Mouse (Mus musculus) forebrain, postnatal 0 days (tissue): ENCODE measurements around the gene Ifnk. TPM values are rescaled to one million over a fixed set of nuclear protein-coding genes. Genes with fewer than 3 reads are reported as not detected.

Experiments used
- ATAC-seq: fragments of 200-750 bp; cut with Nextera tagmentation; 2 replicates; pipeline ENCODE4 v1.8.0; 2017; ENCODE audit warnings: mild to moderate bottlenecking, moderate library complexity
- DNase-seq: peaks from one replicate; pipeline ENCODE4 v3.0.0-alpha.2; 2015
- H3K27ac ChIP-seq: fragments of 300-500 bp; sonication (generic); 2 replicates; pipeline ENCODE4 v1.5.1; 2014; ENCODE audit warnings: low read depth, mild to moderate bottlenecking, antibody characterized with exemption, low read length, moderate library complexity, mixed read lengths
- H3K27me3 ChIP-seq: fragments of 300-500 bp; sonication (generic); 2 replicates; pipeline ENCODE4 v1.6.1; 2014; ENCODE audit warnings: mild to moderate bottlenecking, low read length, mixed read lengths; ENCODE audit not compliant: insufficient read depth
- H3K36me3 ChIP-seq: fragments of 300-500 bp; sonication (generic); 2 replicates; pipeline ENCODE4 v1.6.1; 2014; ENCODE audit warnings: mild to moderate bottlenecking, moderate library complexity; ENCODE audit not compliant: insufficient read depth
- H3K4me1 ChIP-seq: fragments of 300-500 bp; sonication (generic); 2 replicates; pipeline ENCODE4 v1.6.1; 2014; ENCODE audit warnings: antibody characterized with exemption; ENCODE audit not compliant: insufficient read depth
- H3K4me2 ChIP-seq: fragments of 300-500 bp; sonication (generic); 2 replicates; pipeline ENCODE4 v1.6.1; 2014; ENCODE audit warnings: low read depth, mild to moderate bottlenecking, moderate library complexity
- H3K4me3 ChIP-seq: fragments of 300-500 bp; sonication (generic); 2 replicates; pipeline ENCODE4 v1.5.1; 2014; ENCODE audit warnings: low read depth, low read length, mixed read lengths
- H3K9ac ChIP-seq: fragments of 300-500 bp; sonication (generic); 2 replicates; pipeline ENCODE4 v1.6.1; 2014; ENCODE audit warnings: mild to moderate bottlenecking
- H3K9me3 ChIP-seq: fragments of 300-500 bp; sonication (generic); 2 replicates; pipeline ENCODE4 v1.6.1; 2016; ENCODE audit warnings: low read length
- CTCF ChIP-seq: sonication (generic); IDR thresholded peaks from 2 replicates; pipeline ENCODE4 v1.5.1; 2016; ENCODE audit warnings: antibody characterized with exemption, control low read depth, low read depth
- WGBS: fragments of 180-500 bp; shearing (Covaris S2); extraction: QIAGEN DNeasy Blood & Tissue Kit; methylation state at CpG from one replicate; pipeline ENCODE4 v1.1.7; 2014; 5-methylcytosine and 5-hydroxymethylcytosine counted together
- polyA plus RNA-seq: library from polyadenylated mRNA; unstranded; fragments of >200 nt; fragmentation: Nextera tagmentation; extraction: Ambion mirVana; gene quantifications from 2 replicates; pipeline ENCODE4 v1.2.1, GENCODE M21; 2015
- total RNA-seq: library from RNA; depleted of rRNA; stranded (reverse); fragments of >200 nt; gene quantifications from 2 replicates; pipeline ENCODE4 v1.2.3, GENCODE M21; 2014

Ifnk gene
- total and polyA plus RNA-seq, 2 experiments from 2014 or later: not detected

DNA sequence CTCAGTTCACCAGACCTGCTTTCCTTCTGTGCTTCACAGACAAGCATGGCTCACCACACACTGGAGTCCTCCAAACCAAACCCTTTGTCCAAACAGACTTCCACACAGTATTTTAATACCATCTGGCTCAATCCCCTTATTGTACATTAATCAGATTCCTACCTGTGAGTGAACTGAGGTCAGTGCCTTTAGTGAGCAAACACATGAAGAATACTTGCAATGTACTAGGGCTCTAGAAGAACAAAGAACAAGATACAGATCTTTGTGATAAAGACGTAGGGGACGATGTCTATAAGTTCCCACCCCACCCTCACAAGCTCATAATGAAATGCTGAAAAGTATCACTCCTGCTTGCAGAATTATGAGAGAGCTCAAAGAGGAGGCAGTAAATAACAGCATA is 33.0 kb upstream of the Ifnk start:
- no peak for TF ChIP-seq CTCF
- Histone ChIP-seq H3K9ac (no peak overlapping the region), H3K4me2 (no peak overlapping the region), H3K4me3 (no peak overlapping the region), H3K27ac (no peak overlapping the region), H3K36me3 (no peaks in the 10 kb centered on the region), H3K9me3 (no peaks in the 10 kb centered on the region), H3K27me3 (no peaks in the 10 kb centered on the region), H3K4me1 (0 out of 2 replicates have a peak, but pooled peaks cover 3% of the 10 kb centered on the region)
- 89% methylated on average over 2 of the region's 2 CpGs for WGBS
- no peak for ATAC-seq
- no peak for DNase-seq

DNA sequence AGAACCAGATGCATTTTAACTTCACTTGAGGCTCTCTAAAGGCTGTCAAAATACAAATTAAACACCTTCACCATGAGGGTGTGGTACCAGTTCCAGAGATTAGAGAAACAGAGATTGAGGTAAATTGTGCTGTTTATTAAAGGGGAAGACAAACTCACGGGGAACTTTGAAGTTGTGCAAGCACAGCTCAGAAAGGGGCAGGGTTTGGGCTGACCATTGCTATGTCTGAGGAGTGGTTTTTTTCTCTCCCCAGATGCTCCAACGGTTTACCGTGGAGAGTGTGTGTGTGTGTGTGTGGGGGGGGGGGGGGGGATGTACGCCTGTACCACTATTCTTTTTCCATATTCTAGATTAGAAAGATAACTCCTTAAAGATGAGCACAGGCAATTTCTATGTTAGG is 31.7 kb upstream of the Ifnk start:
- 0 out of 2 replicates have a peak, but pooled peaks cover 4% of the 10 kb centered on the region for H3K4me1 ChIP-seq
- H3K9me3 ChIP-seq: no peaks in the 10 kb centered on the region
- ATAC-seq (no peak), DNase-seq (no peak)
- H3K27me3 ChIP-seq: no peaks in the 10 kb centered on the region
- H3K36me3 ChIP-seq: no peaks in the 10 kb centered on the region
- 46% methylated on average over 4 of the region's 4 CpGs for WGBS
- H3K9ac ChIP-seq: no peak overlapping the region
- H3K4me3 ChIP-seq: no peak overlapping the region
- no peak overlapping the region for H3K27ac ChIP-seq
- no peak overlapping the region for H3K4me2 ChIP-seq
- TF ChIP-seq CTCF: no peak

- TF ChIP-seq CTCF: no peak
- H3K27me3 ChIP-seq: no peaks in the 10 kb centered on the region
- ATAC-seq: no peak
- 0 out of 2 replicates have a peak, but pooled peaks cover 4% of the 10 kb centered on the region for H3K4me1 ChIP-seq
- H3K9ac ChIP-seq: no peak overlapping the region
- DNase-seq: no peak
- no peak overlapping the region for H3K4me2 ChIP-seq
- H3K27ac ChIP-seq: no peak overlapping the region
- no peaks in the 10 kb centered on the region for H3K36me3 ChIP-seq
- no peaks in the 10 kb centered on the region for H3K9me3 ChIP-seq
- no peak overlapping the region for H3K4me3 ChIP-seq
- WGBS: 70% methylated on average over 8 of the region's 8 CpGs
These were observed 31.3 kb upstream of the Ifnk start for GRCm38 (mm10) chr4:35120575-35120974.

DNA sequence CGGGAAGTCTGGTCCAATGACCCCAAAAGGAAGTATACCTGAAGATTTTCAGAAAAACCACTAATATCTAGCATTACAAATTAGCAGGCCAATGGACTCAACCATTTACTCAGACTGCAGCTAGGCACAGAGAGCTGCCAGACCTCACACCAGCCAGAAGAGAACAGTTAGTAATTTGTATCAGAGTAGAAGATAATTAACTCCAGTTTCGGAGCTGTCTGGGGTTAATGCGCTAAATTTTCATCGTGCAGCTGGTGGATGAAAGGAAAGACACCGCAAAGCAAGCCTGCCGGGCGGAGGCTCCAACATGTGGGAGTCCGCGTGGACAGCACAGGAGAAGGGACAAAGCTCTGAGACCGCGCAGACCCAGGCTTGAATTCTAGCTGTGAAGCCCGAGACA is 30.8 kb upstream of the Ifnk start:
- TF ChIP-seq CTCF: no peak
- 0 out of 2 replicates have a peak, but pooled peaks cover 4% of the 10 kb centered on the region for H3K4me1 ChIP-seq
- no peak overlapping the region for H3K4me3 ChIP-seq
- WGBS: 22% methylated on average over 12 of the region's 12 CpGs
- ATAC-seq (peak; percentile 60), DNase-seq (peak; percentile 42)
- H3K27me3 ChIP-seq: no peaks in the 10 kb centered on the region
- H3K4me2 ChIP-seq: peak overlapping the region; percentile 21; the same call in 1 of the 2 replicates
- no peak overlapping the region for H3K27ac ChIP-seq
- no peaks in the 10 kb centered on the region for H3K36me3 ChIP-seq
- H3K9ac ChIP-seq: 0 out of 2 replicates have a peak overlapping the region, but pooled peaks have one; percentile 15
- H3K9me3 ChIP-seq: no peaks in the 10 kb centered on the region

DNA sequence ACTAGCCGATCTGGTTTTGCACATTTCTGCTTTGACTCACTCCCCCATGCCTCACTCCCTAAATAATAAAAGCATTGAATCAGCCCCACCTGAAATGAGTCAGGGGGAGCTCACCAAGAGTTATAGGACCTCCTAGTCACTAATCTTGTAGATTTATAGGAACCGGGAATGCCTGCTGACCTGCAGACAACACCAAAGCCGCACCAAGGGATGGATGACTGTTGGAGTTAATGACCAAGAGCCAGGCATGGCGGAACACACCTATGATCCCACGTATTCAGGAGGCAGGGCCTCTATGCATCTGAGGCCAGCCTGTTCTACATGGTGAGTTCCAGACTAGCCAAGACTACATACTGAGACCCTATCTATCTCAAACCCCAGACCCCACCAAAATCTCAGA is 28.8 kb upstream of the Ifnk start:
- ATAC-seq: no peak
- Histone ChIP-seq H3K27ac (no peak overlapping the region), H3K27me3 (no peaks in the 10 kb centered on the region), H3K36me3 (no peaks in the 10 kb centered on the region), H3K9ac (no peak overlapping the region), H3K4me1 (0 out of 2 replicates have a peak, but pooled peaks cover 4% of the 10 kb centered on the region), H3K9me3 (no peaks in the 10 kb centered on the region), H3K4me3 (no peak overlapping the region), H3K4me2 (no peak overlapping the region)
- TF ChIP-seq CTCF: no peak
- no peak for DNase-seq
- WGBS: 74% methylated on average over 5 of the region's 5 CpGs

DNA sequence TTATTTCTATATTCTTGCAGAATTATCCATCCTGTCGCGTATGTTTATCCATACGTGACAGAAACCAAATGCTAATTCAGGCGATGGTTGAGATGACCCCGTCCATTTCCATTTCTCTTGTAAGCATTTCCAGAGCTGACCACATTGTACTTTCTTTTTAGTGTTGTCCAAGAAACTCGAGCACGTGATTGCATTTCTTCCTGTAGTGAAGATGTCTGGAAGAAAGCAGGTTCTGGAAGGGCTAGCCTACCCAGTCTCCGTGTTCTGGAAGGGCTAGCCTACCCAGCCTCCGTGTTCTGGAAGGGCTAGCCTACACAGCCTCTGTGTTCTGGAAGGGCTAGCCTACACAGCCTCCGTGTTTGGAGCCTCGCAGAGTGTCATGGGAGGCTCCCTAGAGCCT is 27.8 kb upstream of the Ifnk start:
- no peaks in the 10 kb centered on the region for H3K27me3 ChIP-seq
- no peak for ATAC-seq
- no peak overlapping the region for H3K9ac ChIP-seq
- H3K36me3 ChIP-seq: no peaks in the 10 kb centered on the region
- no peaks in the 10 kb centered on the region for H3K9me3 ChIP-seq
- WGBS: 68% methylated on average over 11 of the region's 11 CpGs
- H3K4me3 ChIP-seq: no peak overlapping the region
- 0 out of 2 replicates have a peak, but pooled peaks cover 4% of the 10 kb centered on the region for H3K4me1 ChIP-seq
- H3K27ac ChIP-seq: no peak overlapping the region
- no peak for DNase-seq
- no peak overlapping the region for H3K4me2 ChIP-seq
- TF ChIP-seq CTCF: no peak

DNA sequence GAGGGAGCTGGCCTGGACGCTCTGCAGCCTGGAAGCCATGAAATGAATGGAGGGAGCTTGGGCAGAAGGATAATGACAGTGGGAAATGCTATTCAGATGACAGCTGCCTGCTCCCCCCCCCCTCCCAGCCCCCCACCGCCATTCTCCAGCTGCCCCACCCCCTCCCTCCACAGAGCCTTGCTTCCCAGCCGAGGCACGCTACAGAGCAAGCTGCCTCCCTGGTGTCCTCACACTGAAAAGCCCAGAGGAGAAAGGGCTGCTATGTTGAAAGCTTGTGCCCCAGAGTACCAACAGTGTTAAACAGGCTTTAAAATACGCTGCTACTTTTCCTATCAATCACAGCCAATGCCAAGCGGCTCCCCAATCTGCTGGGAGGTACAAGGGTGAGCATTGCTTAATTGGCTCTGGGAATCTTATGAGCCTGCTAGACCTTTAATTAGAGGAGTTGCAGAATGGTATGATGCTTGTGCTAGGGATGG is 26.5 kb upstream of the Ifnk start:
- ATAC-seq (peak; percentile 86), DNase-seq (peak; percentile 58)
- Histone ChIP-seq H3K27me3 (no peaks in the 10 kb centered on the region), H3K9ac (no peak overlapping the region), H3K36me3 (no peaks in the 10 kb centered on the region), H3K4me2 (peak overlapping the region; percentile 19; the same call in 1 of the 2 replicates), H3K4me3 (no peak overlapping the region), H3K9me3 (no peaks in the 10 kb centered on the region), H3K4me1 (0 out of 2 replicates have a peak, but pooled peaks cover 4% of the 10 kb centered on the region), H3K27ac (0 out of 2 replicates have a peak overlapping the region, but pooled peaks have one; percentile 15)
- WGBS: 3% methylated on average over 5 of the region's 6 CpGs
- no peak for TF ChIP-seq CTCF
